Mouse (Mus musculus) liver, embryonic 13.5 days (tissue): Measurements from ENCODE around the gene Scgn. TPM values are rescaled to one million over a fixed set of nuclear protein-coding genes. Genes with fewer than 3 reads are reported as not detected.

Source experiments
- ATAC-seq: fragments of 200-750 bp; cut with Nextera tagmentation; 2 replicates; pipeline ENCODE4 v1.8.0; 2017; ENCODE audit warnings: low read depth, mild to moderate bottlenecking, moderate number of reproducible peaks, moderate library complexity
- DNase-seq: peaks from one replicate; pipeline ENCODE4 v3.0.0; 2022
- H3K27ac ChIP-seq: fragments of 300-500 bp; sonication (generic); 2 replicates; pipeline ENCODE4 v1.5.1; 2015; ENCODE audit warnings: moderate library complexity, mild to moderate bottlenecking, inconsistent platforms
- H3K27me3 ChIP-seq: fragments of 300-500 bp; sonication (generic); 2 replicates; pipeline ENCODE4 v1.6.1; 2015; ENCODE audit warnings: mild to moderate bottlenecking, inconsistent platforms
- H3K36me3 ChIP-seq: fragments of 300-500 bp; sonication (generic); 2 replicates; pipeline ENCODE4 v1.6.1; 2015; ENCODE audit warnings: mild to moderate bottlenecking, inconsistent platforms
- H3K4me1 ChIP-seq: fragments of 300-500 bp; sonication (generic); replicated peaks from 2 replicates; pipeline ENCODE4 v1.6.1; 2015; ENCODE audit warnings: inconsistent platforms
- H3K4me2 ChIP-seq: fragments of 300-500 bp; sonication (generic); 2 replicates; pipeline ENCODE4 v1.6.1; 2015; ENCODE audit warnings: inconsistent platforms, mild to moderate bottlenecking, moderate library complexity
- H3K4me3 ChIP-seq: fragments of 300-500 bp; sonication (generic); replicated peaks from 2 replicates; pipeline ENCODE4 v1.5.1; 2015; ENCODE audit warnings: mild to moderate bottlenecking, inconsistent platforms
- H3K9ac ChIP-seq: fragments of 300-500 bp; sonication (generic); 2 replicates; pipeline ENCODE4 v1.6.1; 2015; ENCODE audit warnings: mild to moderate bottlenecking, inconsistent platforms
- H3K9me3 ChIP-seq: fragments of 300-500 bp; sonication (generic); replicated peaks from 2 replicates; pipeline ENCODE4 v1.6.1; 2016; ENCODE audit warnings: inconsistent platforms
- WGBS: fragments of 180-500 bp; shearing (Covaris S2); methylation state at CpG from one replicate; pipeline ENCODE4 v1.1.7; 2015; ENCODE audit not compliant: insufficient replicate concordance; 5-methylcytosine and 5-hydroxymethylcytosine counted together
- microRNA-seq: library from miRNA; unstranded; fragments of <30 nt; microRNA quantifications from one replicate; pipeline ENCODE4, GENCODE M21; 2016
- polyA plus RNA-seq: library from polyadenylated mRNA; unstranded; fragments of >200 nt; fragmentation: Nextera tagmentation; extraction: Ambion mirVana; gene quantifications from 2 replicates; pipeline ENCODE4 v1.2.1, GENCODE M21; 2015

Gene Scgn
- polyA plus RNA-seq, 1 experiment from 2014 or later, result not detected

DNA sequence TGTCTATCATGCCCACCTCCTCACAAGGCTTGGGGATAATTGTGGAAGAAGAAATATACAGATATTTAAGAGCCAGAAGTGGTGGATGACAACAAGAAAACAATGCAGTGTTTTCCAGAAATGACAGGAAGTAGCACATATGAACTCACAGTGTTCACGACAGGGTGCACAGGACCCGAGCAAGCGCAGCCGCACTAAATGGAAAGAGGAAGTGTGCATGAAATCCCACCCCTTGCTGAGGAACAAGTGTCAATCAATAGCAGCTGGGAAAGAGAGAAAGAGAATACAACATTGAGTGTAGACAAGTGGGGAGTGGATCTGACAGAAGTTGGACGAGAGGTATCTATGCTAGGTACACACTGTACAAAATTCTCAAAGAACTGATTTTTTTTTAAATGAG lies 79.7 kb downstream of the Scgn start:
- ATAC-seq (no peak), DNase-seq (no peak)

DNA sequence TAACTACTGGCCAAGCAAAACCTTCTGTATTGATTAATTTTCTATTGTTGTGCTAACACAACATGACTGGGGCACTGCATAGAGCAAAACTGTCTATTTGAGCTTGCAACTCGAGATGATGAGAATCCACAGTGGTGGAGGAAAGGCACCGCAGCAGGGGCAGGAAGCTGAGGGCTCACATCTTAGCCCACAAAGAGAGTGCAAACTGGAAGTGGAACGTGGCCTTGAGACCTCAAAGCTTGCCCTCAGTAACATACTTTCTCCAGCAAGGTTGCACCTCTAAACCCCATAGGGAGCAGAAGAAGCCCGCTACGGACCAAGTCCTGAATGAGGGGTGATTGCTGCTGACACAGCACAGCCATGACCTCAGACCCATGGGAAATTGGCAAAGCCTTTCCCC lies 80.9 kb downstream of the Scgn start:
- H3K4me1 ChIP-seq, result peaks cover 39% of the 10 kb centered on the region
- DNase-seq (no peak), ATAC-seq (no peak)
- H3K9me3 ChIP-seq, result no peaks in the 10 kb centered on the region
- no peak overlapping the region for H3K9ac ChIP-seq
- H3K36me3 ChIP-seq, result no peaks in the 10 kb centered on the region
- no peaks in the 10 kb centered on the region for H3K27me3 ChIP-seq
- no peak overlapping the region for H3K27ac ChIP-seq
- no peak overlapping the region for H3K4me2 ChIP-seq
- WGBS, result 41% methylated on average over 5 of the region's 5 CpGs
- no peak overlapping the region for H3K4me3 ChIP-seq

More for the DNA sequence above, 79.7 kb downstream of the Scgn start:
- no peaks in the 10 kb centered on the region for H3K36me3 ChIP-seq
- H3K4me2 ChIP-seq, result no peak overlapping the region
- peaks cover 50% of the 10 kb centered on the region for H3K4me1 ChIP-seq
- H3K27me3 ChIP-seq, result no peaks in the 10 kb centered on the region
- no peak overlapping the region for H3K27ac ChIP-seq
- no peak overlapping the region for H3K4me3 ChIP-seq
- H3K9me3 ChIP-seq, result no peaks in the 10 kb centered on the region
- H3K9ac ChIP-seq, result no peak overlapping the region
- WGBS, result 33% methylated on average over 5 of the region's 5 CpGs

DNA sequence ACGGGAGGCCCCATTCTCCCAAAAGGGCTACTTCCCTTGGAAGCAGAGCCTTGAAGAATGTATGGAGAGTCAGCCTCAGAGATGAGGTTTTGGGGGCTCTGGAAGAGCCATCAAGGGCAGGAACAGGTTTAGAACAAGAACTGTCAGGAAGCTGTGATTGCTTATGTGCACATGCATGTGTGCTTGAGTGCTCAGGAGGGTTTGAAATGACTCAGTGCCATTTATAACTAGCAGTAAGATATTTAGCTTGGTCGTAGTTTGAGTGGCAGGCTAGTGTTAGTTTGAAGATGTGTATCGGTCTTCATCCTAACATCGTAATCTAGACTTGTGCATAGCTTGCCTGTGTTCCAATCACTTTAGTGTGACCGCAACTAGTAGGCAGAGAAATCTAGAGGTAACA lies 84.1 kb downstream of the Scgn start:
- DNase-seq, result no peak
- Histone ChIP-seq H3K4me1 (peaks cover 17% of the 10 kb centered on the region), H3K36me3 (no peaks in the 10 kb centered on the region), H3K27ac (no peak overlapping the region), H3K27me3 (no peaks in the 10 kb centered on the region), H3K4me2 (no peak overlapping the region), H3K9me3 (no peaks in the 10 kb centered on the region), H3K9ac (no peak overlapping the region), H3K4me3 (no peak overlapping the region)
- ATAC-seq, result no peak
- 77% methylated on average over 5 of the region's 5 CpGs for WGBS

Small RNA genes within 50 kb of the gene (microRNA-seq; reads per million reads assigned to microRNA genes)
- not detected for gene Gm44344

Other genes with a start within 250 kb of the Scgn start
- 5.2 and 5.9 TPM in 2 replicates for gene Hist1h3c, start 245.6 kb downstream of the Scgn start, polyA plus RNA-seq
- 3.9 and 5.6 TPM in 2 replicates for gene Hist1h2bb, start 244.5 kb downstream of the Scgn start, polyA plus RNA-seq
- gene Hist1h2ab, start 240.1 kb downstream of the Scgn start, polyA plus RNA-seq, result 54.0 and 76.2 TPM in 2 replicates
- 10.4 and 29.5 TPM in 2 replicates for gene Hist1h3b, start 238.9 kb downstream of the Scgn start, polyA plus RNA-seq
- 3.7 and 5.5 TPM in 2 replicates for gene Hist1h4b, start 234.2 kb downstream of the Scgn start, polyA plus RNA-seq
- 0.86 TPM in 1 of 2 replicates, not detected in the other for gene Hist1h4a, start 230.0 kb downstream of the Scgn start, polyA plus RNA-seq
- gene Hist1h3a, start 228.8 kb downstream of the Scgn start, polyA plus RNA-seq, result 3.2 and 8.3 TPM in 2 replicates
- 4.3 and 8.1 TPM in 2 replicates for gene Hist1h1a, start 227.5 kb downstream of the Scgn start, polyA plus RNA-seq
- gene Trim38, start 221.3 kb downstream of the Scgn start, polyA plus RNA-seq, result 0.14 TPM in 1 of 2 replicates, not detected in the other
- gene Slc17a2, start 184.2 kb downstream of the Scgn start, polyA plus RNA-seq, result 0.52 and 0.57 TPM in 2 replicates
- 2.3 and 3.1 TPM in 2 replicates for gene Slc17a3, start 151.8 kb downstream of the Scgn start, polyA plus RNA-seq
- 0.05 TPM in 1 of 2 replicates, not detected in the other for gene Slc17a1, start 123.5 kb downstream of the Scgn start, polyA plus RNA-seq
- 0.06 and 0.07 TPM in 2 replicates for gene Slc17a4, start 76.2 kb downstream of the Scgn start, polyA plus RNA-seq
- not detected in 2 replicates for gene Hist1h2ba, start 57.1 kb downstream of the Scgn start, polyA plus RNA-seq
- gene Hist1h2aa, start 56.8 kb downstream of the Scgn start, polyA plus RNA-seq, result not detected in 2 replicates